Mouse (Mus musculus) gastrocnemius, postnatal 4 days (tissue): Measurements from ENCODE around the gene Cmtm7. TPM values are rescaled to one million over a fixed set of nuclear protein-coding genes. Genes with fewer than 3 reads are reported as not detected.

ENCODE experiments used
- DNase-seq, 2 experiments: peaks; one replicate each; pipeline ENCODE4 v3.0.0; 2021 to 2022; ENCODE audit warnings: low spot score in 2 of 2, mixed read lengths in 2 of 2
- total RNA-seq, 2 experiments: library from RNA; stranded (reverse); gene quantifications; 2 replicates each; pipeline ENCODE4 v1.2.3; 2021

Cmtm7 gene
- total RNA-seq, 2 experiments from 2014 or later, result 27.5 to 32.2 TPM

DNA sequence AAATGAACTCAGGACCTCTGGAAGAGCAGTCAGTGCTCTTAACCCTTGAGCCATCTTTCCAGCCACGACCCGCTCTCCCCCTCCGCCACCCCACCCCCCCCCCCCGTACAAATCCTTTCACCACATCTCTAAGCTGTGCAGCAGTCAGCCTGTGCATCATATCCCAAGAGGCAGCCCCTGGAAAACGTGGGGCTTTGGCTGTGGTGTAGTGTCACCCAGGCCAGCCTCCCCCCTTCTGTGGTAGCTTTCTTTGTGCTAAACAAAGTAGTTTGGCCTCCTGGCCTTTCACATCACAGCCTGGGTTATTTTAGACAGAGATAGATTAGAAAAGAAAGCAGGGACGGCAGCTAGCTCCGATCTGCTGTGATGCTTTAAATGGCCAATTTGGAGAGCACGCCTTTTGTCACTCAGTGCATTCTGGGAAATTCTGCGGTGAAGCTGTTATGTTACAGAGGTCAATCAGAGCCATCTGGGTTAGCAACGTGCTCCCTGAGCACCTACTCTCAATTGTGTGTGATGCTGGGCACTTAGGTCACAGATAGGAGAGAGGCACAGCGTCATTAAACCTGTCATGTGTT, 14.9 kb upstream of the Cmtm7 start:
- no peak for DNase-seq

DNA sequence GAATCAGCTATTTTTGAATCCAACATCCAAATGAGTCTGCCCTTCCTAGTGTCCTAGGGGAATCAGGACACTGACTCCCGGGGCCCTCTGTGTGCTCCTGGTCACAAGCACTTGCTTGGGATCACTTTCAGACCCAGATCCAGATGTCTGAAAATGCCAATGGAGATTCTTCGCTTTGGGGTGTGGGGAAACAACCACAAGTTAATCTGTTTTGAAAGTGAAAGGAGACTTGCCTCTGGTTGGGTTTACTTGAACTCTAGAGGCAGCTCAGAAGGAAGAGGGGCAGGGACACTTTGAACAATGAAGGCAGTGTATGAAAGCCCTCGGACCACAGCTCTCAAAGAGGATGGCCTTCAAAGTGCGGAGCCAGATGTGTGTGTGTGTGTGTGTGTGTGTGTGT, 12.8 kb upstream of the Cmtm7 start:
- DNase-seq, result no peak

DNA sequence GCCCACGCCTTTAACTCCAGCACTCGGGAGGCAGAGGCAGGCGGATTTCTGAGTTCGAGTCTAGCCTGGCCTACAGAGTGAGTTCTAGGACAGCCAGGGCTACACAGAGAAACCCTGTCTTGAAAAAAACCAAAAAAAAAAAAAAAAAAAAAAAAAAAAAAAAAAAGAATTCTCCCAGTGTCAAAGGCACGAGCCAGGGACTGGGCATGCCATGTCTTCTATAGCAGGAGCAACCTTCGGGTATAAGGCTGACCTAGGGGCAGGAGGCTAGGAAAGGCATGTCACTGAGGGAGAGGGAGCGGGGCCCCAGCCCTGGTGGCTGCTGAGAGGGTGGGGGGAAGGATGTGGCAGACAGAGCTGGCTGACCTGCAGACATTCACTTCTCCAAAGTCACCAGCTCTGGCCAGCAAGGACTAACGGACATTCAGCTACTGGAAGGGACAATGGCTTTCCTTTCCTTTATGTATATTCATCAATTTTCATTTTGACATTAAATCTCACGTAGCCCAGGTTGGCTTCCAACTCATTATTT, 12.2 kb upstream of the Cmtm7 start:
- no peak for DNase-seq

DNA sequence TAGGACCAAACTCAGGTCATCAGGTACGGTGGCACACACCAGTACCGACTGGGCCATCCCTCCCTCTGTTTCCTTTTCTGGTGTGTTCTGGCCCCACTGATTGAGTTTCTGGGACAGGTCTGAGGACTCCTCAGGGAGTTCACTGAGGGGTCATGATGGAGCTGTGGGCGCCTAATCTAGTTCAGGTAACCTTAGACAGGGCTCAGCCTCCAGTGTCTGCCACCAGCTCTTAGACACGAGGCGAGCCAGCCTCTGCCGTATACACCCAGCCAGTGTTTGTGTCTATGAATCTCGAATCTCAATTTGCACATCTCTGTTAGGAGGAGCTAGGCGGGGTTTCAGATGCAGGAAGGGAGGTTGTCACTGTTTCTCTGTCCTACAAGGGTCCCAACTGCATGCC, 8.3 kb upstream of the Cmtm7 start:
- no peak for DNase-seq

DNA sequence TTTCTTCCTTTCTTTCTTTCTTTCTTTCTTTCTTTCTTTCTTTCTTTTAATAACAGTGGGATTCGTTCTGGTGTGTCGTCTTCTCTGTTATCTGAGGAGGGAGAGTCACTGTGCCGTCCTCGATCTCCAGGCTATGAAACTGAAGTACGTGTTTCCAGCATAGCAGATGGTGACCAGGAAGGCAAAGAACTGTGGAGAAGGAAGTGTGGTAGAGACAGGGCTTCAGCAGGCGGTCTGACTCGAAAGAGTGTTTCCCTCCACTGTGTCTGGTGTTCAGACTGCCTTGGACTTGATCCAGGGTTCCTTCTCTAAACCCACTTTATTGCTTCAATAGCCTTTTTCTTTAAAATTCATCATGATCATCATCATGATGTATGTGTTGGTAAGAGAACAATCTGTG, 7.9 kb upstream of the Cmtm7 start:
- DNase-seq, result no peak

DNA sequence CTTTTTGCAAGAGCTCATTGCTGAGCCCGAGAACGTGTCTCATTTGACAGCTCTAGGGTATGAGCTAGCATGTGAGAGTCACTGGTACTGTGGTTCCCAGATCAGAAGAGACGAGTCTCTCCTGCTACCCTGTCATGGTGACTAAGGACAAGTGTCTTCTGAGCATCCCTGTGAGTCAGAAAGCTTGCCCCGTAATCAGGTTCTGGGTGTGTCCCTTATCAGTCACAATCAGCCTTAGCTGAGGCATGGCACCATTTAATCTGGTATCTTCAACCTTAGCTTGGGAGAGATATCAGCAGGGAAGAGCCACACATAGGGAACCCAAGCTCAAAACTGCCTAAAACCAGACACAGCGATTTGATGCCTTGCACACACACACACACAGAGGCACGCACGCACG, 7.0 kb upstream of the Cmtm7 start:
- DNase-seq, result no peak

DNA sequence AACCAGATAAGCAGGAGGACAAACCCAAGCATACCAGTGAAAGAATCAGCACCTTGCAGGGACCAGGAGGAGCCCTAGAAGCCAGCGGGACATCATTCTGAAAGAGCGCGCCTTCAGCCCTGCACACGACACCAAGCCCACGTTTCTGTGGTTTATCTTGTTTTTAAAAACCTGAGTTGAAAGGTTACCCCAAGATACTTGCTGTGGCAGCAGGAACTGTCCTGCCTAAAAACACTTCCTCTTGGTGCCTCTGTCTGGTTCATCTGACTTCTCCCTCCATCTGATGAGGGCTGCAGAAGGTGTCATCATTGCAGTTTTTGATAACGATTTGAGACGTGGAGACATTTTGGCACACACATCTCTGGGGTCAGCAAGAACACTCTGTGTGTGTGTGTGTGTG, 6.1 kb upstream of the Cmtm7 start:
- DNase-seq, result no peak

DNA sequence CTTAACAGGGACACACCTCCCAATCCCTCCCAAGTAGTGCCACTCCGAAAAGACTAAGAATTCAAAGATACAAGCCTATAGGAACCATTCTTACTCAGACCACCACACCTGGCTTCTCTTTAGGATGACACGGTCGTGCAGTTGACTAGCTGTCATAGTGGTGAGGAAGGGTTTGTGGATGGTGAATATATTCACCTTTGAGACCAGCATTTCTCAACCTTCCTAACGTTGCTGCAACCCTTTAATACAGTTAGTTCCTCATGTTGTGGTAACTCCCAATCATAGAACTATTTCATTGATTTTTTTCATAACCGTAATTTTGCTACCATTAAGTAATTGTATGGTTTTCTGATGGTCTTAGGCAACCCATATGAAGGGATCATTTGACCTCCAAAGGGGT, 5.5 kb upstream of the Cmtm7 start:
- no peak for DNase-seq

DNA sequence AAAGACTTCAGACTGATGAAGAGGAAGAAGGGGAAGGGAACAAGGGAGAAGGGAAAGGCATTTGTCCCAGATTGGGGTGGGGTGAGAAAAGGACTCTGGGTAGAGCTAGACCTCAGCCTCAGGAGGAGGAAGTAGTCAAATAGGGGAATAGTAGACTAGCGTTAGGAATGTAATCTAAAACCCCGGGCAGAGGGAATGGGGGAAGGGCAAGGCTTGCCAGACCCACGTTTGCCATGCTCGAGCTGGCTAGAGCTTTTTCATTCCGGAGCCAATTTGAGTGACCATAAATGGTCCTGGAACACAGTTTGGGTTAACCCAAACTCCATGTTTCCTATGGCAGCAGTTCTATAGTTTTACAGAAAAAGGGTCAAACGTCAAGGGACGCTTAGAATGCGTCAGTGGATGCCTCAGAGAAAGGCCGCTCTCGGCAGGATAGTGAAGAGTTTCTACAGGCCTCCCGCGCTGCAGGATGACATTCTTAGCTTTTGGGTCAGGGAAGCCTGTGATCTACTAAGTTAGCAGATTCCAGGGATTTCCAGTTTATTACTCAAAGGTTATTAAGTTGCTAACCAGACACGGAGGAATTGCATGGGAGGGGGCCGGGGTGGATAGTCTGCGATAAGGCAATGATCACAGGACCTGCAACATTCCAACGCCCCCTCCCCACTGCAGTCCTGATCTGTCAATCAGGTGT, 3.9 kb upstream of the Cmtm7 start:
- no peak for DNase-seq

DNA sequence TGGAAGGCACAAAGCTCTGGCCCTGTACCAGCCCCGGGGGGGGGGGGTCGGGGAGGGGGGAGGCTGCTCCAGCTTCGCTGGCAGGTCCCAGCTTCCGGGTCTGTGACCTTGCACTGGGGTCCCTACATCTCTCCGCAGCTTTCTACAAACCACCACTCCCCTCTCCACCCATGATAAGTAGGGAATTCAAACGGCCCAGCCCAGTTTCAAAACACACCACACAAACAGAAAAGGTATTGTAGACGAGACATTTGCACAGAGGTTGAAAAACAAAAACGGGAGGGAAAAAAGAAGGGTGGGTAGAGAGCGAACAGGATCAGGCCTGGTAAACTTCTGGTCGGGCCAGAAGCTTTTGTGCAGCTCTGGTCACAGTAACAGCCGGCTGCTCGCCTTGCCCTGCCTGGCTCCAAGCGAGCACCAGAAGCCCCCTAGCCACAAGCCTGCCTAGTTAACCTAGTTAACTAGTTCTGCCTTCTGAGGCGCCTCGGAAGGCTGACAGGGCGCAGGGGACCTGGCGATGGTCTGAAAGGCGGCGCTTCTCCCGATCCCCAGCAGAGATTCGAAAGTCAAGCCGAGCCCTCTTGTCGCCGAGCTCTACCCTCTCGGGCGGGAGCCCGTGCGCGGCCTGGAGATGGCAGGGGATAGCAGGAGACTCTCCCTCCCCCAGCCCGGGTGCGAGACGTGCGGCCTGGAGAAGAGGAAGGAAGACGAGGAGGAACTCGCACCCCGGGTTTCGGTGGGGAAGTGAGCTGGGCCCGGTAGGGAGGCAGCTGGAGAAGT, 720 bp downstream of the Cmtm7 start:
- peak in 1 of 2 experiments; percentile 58 for DNase-seq

DNA sequence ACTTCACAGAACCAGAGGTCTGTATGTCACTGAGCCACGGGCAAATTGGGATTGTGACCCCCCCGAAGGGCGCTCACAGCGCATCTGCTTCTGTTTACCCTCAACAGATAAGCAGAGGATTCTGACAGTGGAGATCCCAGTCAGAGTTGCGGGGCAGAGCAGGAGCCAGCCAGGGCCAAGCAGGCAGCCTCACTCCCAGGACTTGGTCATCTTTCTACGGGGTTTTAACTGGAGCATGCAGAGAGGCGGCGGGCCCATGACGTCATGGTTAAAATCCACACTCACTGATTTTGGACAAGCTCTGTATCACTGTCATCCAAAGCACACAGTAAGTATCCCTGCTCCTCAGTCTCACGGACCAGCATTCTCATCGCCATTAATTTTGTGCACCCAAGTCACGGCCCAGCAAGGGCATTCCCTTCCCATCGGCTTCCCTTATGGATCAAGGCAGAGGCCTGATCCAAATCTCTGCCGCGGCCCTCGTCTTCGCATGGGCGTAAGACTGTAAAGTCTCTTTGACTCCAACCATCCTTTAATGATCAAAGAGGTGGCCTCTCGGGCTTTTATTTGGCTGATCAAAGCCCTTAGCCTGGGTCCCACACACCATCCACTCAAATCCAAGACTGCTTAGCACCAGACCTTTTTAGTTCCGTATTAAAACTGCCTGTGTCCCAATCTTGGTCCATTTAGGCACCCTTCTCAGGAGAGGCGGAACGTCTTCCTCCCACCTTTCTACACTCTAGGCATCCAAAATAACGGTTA, 1.5 kb downstream of the Cmtm7 start:
- DNase-seq, result no peak

DNA sequence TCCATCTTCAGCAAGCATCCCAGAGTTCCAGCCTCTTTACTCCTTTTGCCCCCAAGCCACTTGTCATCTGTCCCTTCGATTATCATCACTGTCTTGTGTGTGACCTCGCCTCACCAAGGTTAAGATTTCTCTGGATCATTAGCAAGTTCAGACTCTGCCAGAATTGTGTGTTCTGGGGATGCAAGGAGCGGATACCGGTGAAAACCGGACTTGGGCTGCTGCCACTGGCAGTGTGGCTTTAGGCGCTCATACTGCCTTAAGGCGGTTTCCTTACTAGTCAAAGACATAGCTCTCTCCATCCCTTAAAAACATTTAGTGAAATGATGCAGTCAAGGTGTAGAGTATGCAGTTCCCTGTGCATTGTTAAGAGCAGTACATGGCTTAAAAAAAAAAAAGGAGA, 2.8 kb downstream of the Cmtm7 start:
- no peak for DNase-seq

DNA sequence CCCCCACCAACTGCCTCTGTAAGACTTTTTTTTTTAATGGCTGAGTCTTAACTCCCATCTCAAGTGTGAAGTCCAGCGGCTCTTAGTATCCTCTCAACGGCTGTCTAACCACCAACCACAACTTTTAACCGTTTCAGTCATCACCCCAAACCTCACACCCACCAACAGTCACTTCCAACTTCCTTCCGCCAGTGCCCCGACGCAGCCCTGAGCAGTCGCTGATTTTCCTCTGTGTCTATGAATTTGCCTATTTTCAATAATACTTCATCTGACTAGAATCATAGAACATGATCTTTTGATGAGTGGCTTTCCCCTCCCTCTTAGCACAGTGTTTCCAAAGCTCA, 3.6 kb downstream of the Cmtm7 start:
- no peak for DNase-seq

DNA sequence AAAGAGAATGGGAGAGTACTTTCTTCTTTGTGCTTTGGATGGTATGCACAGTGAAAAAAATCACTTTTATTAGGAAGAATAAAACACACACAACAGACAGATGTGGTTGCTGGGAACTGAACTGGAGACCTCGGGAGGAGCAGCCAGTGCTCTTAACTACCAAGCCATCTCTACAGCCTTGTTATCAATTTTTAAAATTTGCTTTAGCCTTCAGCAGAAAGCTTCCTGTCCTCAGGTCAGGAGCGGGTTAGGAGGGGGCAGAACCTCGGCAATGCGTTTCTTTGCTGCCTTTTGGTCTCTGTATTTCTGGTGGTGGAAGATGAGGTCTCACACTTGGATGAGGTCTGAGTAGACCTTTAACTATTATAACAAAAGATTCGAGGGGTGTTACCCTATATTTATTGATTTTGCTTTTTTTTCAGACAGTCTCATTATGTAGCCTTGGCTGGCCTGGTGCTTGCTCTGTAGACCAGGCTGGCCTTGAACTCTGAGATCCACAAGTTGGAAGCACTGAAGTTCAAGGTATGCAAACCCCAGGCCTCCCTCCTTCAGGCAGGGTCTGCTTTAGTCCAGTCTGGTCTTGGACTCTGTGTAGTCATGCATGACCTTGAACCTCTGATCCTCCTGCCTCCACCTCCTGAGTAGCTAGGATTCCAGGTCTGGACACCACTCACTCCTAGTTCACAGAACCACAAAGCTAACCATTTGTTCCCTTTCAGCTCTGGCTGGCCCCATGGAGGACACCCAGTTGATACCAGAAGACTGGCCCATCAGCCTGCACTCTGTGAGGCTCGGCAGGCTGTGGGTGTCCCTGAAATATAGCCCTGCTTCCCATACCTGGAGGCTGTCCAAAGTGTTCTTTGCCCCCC, 4.2 kb downstream of the Cmtm7 start:
- DNase-seq, result no peak

DNA sequence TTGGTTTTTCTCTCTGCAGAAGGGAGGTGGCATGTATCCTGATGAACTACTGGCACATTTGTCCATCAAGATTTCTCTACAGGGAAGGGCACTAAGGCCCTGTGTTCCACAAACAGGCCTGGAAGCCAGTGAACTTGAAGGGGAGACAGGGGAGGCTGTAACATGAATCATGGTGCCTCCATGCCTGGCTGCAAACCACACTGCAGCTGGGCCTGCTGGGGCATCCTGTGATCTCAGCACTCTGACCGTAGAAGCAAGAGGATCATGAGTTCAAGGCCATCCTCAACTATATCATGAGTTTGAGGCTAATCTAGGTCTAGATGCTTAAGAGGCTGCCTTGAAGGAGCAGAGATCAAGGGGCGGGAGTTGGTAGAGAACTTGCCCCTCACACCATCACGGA, 5.3 kb downstream of the Cmtm7 start:
- DNase-seq, result no peak

DNA sequence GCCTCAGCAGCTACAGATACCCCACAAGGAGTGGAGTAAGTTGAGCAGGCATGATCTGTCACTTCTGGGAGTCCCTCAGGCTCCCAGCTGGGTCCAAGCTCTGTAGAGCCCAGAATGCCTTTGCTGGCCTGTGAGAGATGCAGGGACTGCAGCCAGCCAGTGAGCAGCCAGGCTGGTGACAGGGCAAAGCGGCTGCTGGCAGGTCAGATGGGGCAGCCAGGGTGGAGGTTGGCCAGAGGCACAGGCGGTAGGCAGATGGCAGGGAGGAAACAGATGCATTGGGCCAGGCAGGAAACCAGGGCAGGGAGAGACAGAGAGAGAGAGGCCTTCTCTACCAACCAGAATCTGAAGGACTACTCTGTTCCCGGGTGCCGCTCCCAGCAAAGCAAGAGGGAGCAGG, 6.4 kb downstream of the Cmtm7 start:
- peak in 1 of 2 experiments; percentile 64 for DNase-seq

DNA sequence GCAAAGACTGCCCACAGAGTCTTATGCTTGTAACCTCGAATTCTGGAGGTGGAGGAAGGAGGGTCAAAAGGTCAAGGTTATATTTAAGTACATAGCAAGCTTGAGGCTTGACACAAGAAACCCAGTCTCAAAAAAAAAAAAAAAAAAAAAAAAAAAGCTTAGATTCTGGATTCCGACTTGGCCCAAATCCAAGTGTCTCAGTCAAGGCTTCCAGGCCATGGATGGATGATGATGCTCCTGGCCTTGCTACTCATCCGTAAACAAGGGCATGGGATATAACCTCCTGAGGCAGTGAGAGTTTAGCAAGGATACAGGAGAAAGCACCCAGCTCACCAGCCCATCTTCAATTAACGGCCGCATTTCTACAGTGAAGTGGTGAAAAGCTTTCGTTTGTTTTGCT, 7.0 kb downstream of the Cmtm7 start:
- DNase-seq, result no peak

DNA sequence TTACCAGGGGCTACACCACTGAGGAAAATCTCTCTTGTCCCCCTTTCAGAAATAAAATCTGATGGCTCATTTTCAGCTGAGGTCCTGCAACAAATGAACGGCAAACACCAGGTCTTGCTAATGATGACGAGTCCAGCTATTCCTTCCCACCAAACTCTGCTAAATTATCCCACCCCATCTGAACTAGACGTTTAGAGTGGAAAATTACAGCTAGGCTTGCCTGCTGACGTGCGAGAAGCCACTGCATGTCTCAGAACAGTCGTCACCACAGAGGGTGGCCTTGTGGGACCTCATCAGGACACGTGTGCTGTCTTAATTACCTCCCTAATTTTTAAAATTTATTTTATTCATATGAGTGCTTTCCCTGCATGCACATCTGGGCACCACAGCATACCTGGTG, 10.1 kb downstream of the Cmtm7 start:
- DNase-seq, result no peak

DNA sequence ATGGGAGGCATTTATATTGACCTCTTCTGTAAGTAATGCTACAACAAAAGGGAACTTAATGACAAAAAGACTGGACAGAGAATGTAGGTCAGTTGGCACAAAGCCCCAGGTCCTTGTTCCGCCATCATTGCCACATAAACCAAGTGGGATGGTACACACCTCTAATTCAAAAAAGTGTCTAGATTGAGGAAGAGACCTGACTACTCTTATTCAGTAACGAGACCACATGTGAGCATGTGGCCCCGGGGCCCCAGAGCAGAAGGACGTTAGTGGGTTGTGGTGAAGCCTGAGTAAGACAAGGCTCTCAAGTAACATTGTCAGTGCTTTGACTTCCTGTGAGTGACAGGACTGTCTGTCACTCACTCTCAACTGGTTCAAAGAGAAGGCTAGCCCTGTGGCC, 11.4 kb downstream of the Cmtm7 start:
- DNase-seq, result no peak

DNA sequence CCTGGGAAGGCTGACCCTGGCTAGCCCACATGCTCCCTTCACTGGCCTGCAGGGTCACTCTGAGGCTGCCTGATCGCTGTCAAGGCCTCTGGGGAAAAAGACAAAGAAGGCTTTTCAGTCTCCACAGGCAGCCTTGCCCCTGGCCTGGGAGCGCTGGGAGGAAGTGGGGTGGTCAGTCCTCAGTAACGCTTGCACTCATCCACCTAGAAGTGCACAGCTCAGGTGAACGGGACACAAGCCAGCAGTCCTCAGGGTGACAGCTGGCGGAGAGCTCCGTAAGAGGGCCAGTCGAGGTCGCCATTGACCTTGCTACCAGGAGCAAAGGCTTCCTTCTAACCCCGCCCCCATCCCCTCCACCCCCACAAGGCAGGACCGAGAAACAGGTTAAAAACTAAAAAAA, 13.6 kb downstream of the Cmtm7 start:
- no peak for DNase-seq

DNA sequence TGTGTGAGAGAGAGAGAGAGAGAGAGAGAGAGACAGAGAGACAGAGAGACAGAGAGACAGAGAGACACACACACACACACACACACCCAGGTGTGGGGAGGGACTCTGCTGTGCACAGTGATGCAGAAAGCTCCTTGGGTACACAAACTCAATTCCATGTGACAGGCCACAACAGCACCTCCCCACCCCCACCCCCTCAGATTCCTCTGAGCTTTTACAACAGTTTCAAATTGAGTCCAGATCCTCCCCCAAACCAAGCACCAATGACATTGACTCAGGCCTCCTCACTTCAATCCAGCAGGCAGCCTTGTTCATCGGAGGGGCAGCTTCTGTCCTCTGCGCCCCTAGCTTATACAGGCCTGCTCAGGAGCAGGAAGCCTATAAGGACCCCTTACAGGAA, 14.1 kb downstream of the Cmtm7 start:
- DNase-seq, result no peak
